Mouse (Mus musculus) lung, postnatal 36 days (tissue): ENCODE data around the gene Enpp6.

ENCODE experiments used
- DNase-seq: peaks from one replicate; pipeline ENCODE4 v3.0.0; 2022; ENCODE audit warnings: mixed read lengths

The Enpp6 gene

GRCm38 (mm10) chr8:47072001-47072400, 85.3 kb downstream of the Enpp6 start:
- DNase-seq = no peak

- peak; percentile 37 for DNase-seq
Observed at GRCm38 (mm10) chr8:47075941-47076555, 89.4 kb downstream of the Enpp6 start.

GRCm38 (mm10) chr8:47080037-47080436, 93.3 kb downstream of the Enpp6 start:
- DNase-seq = no peak

- DNase-seq = peak; percentile 21
Observed at GRCm38 (mm10) chr8:47082201-47083027, 95.7 kb downstream of the Enpp6 start.

- DNase-seq = no peak
Observed at GRCm38 (mm10) chr8:47090021-47090420, 103.3 kb downstream of the Enpp6 start.

GRCm38 (mm10) chr8:47105617-47106016, 118.9 kb downstream of the Enpp6 start:
- no peak for DNase-seq

GRCm38 (mm10) chr8:47114133-47114796, 127.6 kb downstream of the Enpp6 start:
- DNase-seq = no peak

GRCm38 (mm10) chr8:47117336-47117735, 130.6 kb downstream of the Enpp6 start:
- no peak for DNase-seq

GRCm38 (mm10) chr8:47119895-47120294, 133.2 kb downstream of the Enpp6 start:
- peak; percentile 21 for DNase-seq

- DNase-seq = no peak
Observed at GRCm38 (mm10) chr8:47128859-47129258, 142.2 kb downstream of the Enpp6 start.

- no peak for DNase-seq
Observed at GRCm38 (mm10) chr8:47133381-47133780, 146.7 kb downstream of the Enpp6 start.

- DNase-seq = no peak
Observed at GRCm38 (mm10) chr8:47134736-47135135, 148.0 kb downstream of the Enpp6 start.

- DNase-seq = peak; percentile 7
Observed at GRCm38 (mm10) chr8:47135586-47135985, 148.9 kb downstream of the Enpp6 start.

GRCm38 (mm10) chr8:47136047-47136446, 149.4 kb downstream of the Enpp6 start:
- DNase-seq = no peak

GRCm38 (mm10) chr8:47145258-47145657, 158.6 kb downstream of the Enpp6 start:
- DNase-seq = no peak
